Mouse (Mus musculus) frontal cortex, postnatal 10 days (tissue): ENCODE data around the gene Cst12.
"Not testable (repeated sequence)": the region's sequence is repeated elsewhere in the genome, so short reads cannot be mapped to it uniquely, and the experiment has no call there.

Experiments
- DNase-seq, 2 experiments: peaks; one replicate each; pipeline ENCODE4 v3.0.0; 2022; ENCODE audit warnings: low spot score in 2 of 2, mixed read lengths in 1 of 2

The Cst12 gene

GRCm38 (mm10) chr2:148789142-148789541, at the start of gene Cst12:
TSS of gene Cst12 (plus strand) at chr2:148789361.
- DNase-seq, result no peak

GRCm38 (mm10) chr2:148743001-148743400, 46.2 kb upstream of the Cst12 start:
- DNase-seq, result peak; percentile 21 to 23

- no peak for DNase-seq
These were observed 45.2 kb upstream of the Cst12 start for GRCm38 (mm10) chr2:148743846-148744407.

- no peak for DNase-seq
These were observed 39.1 kb upstream of the Cst12 start, which contains the start of gene Cstl1 for GRCm38 (mm10) chr2:148750058-148750457. TSS of gene Cstl1 (plus strand) at chr2:148750358.

GRCm38 (mm10) chr2:148751893-148752813, 37.0 kb upstream of the Cst12 start:
- DNase-seq, result peak; percentile 56 to 65

- DNase-seq, result no peak
These were observed 34.8 kb upstream of the Cst12 start for GRCm38 (mm10) chr2:148754310-148754846.

- no peak for DNase-seq
These were observed 25.3 kb upstream of the Cst12 start for GRCm38 (mm10) chr2:148763648-148764388.

- not testable (repeated sequence) for DNase-seq
These were observed 17.8 kb upstream of the Cst12 start, which contains the start of gene Cst11 for GRCm38 (mm10) chr2:148771397-148771796. TSS of gene Cst11 (minus strand) at chr2:148771497.

GRCm38 (mm10) chr2:148781709-148782108, 7.5 kb upstream of the Cst12 start, which contains the start of gene 8030411F24Rik:
TSS of gene 8030411F24Rik (plus strand) at chr2:148782009.
- DNase-seq, result no peak

- no peak for DNase-seq
These were observed 9.3 kb downstream of the Cst12 start, which contains the start of gene Cst8 for GRCm38 (mm10) chr2:148798485-148798884. TSS of gene Cst8 (plus strand) at chr2:148798785.

GRCm38 (mm10) chr2:148801491-148801921, 12.3 kb downstream of the Cst12 start:
- no peak for DNase-seq

- no peak for DNase-seq
These were observed 17.5 kb downstream of the Cst12 start for GRCm38 (mm10) chr2:148806696-148807095.

GRCm38 (mm10) chr2:148819909-148820308, 30.7 kb downstream of the Cst12 start, which contains the start of gene Cst13:
TSS of gene Cst13 (plus strand) at chr2:148820081.
- no peak for DNase-seq

GRCm38 (mm10) chr2:148825986-148826385, 36.8 kb downstream of the Cst12 start:
- no peak for DNase-seq

GRCm38 (mm10) chr2:148834912-148835311, 45.8 kb downstream of the Cst12 start, which contains the start of gene Cst9:
TSS of gene Cst9 (plus strand) at chr2:148835147.
- DNase-seq, result no peak

- DNase-seq, result no peak
These were observed 49.1 kb downstream of the Cst12 start for GRCm38 (mm10) chr2:148838075-148838777.

- no peak for DNase-seq
These were observed 50.1 kb downstream of the Cst12 start for GRCm38 (mm10) chr2:148839224-148839623.
